Mouse (Mus musculus) testis, adult 2 months (tissue): ENCODE data around the gene Trmo. TPM values are rescaled to one million over a fixed set of nuclear protein-coding genes. Genes with fewer than 3 reads are reported as not detected.

Experiments used
- H3K27ac ChIP-seq: fragments of 200-500 bp; 2 replicates; pipeline ENCODE4 v1.5.1; 2012; ENCODE audit warnings: low read depth, low read length; ENCODE audit not compliant: control insufficient read depth, insufficient read depth
- H3K27me3 ChIP-seq: fragments of 200-500 bp; 2 replicates; pipeline ENCODE4 v1.6.1; 2012; ENCODE audit warnings: mild to moderate bottlenecking, low read length, moderate library complexity; ENCODE audit not compliant: control insufficient read depth, insufficient read depth
- H3K36me3 ChIP-seq: fragments of 200-500 bp; 2 replicates; pipeline ENCODE4 v1.6.1; 2012; ENCODE audit warnings: mild to moderate bottlenecking, low read length; ENCODE audit not compliant: control insufficient read depth, insufficient read depth
- H3K4me1 ChIP-seq: fragments of 200-500 bp; 2 replicates; pipeline ENCODE4 v1.6.1; 2012; ENCODE audit warnings: low read length; ENCODE audit not compliant: control insufficient read depth, insufficient read depth
- H3K4me3 ChIP-seq: fragments of 200-500 bp; 2 replicates; pipeline ENCODE4 v1.5.1; 2012; ENCODE audit warnings: low read depth, mild to moderate bottlenecking, low read length, moderate library complexity, mixed read lengths; ENCODE audit not compliant: control insufficient read depth
- CTCF ChIP-seq: fragments of 200-500 bp; IDR thresholded peaks from 2 replicates; pipeline ENCODE4 v1.5.1; 2012; ENCODE audit warnings: low read depth, mild to moderate bottlenecking, inconsistent platforms, low read length, moderate library complexity; ENCODE audit not compliant: control insufficient read depth, insufficient read depth, insufficient replicate concordance
- POLR2A ChIP-seq: fragments of 200-500 bp; IDR thresholded peaks from 2 replicates; pipeline ENCODE4 v1.6.1; 2012; ENCODE audit warnings: low read depth, mild to moderate bottlenecking, inconsistent platforms, low read length, moderate library complexity; ENCODE audit not compliant: control insufficient read depth
- polyA plus RNA-seq: library from polyadenylated mRNA; depleted of rRNA; stranded (reverse); fragments of >200 nt; gene quantifications from 2 replicates; pipeline ENCODE4 v1.2.3, GENCODE M21; 2012; rRNA removed

The Trmo gene
- polyA plus RNA-seq, result 12.1 and 12.2 TPM in 2 replicates

DNA sequence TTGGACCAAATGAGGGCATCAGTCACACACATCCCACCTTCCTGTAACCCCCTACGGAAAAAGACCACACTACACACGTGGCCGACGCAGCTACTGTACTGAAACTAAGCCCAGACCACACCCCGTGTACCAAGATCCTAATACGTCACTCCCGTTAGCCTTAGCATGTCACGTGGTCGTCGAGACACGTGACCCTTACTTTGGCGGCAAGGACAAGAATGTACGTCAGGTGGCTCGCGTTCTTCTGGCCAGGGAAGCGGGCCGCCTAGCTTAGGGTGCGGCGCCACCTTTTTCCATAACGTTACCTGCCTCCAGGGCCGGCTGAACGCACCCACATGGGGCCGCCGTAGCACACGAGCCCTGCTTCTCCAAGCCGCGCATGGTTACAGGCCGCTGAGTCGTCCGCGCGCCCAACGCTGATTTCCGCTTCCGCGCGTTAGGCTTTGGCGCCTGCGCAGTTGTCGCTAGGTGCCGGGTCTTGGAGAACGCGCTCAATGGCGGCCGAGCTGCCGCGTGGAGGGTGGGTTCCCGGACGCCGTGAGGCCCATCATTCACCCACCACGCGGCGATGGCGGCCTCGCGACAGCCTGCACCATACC lies at the start of gene Trmo:
Trmo (minus strand) TSS at position 425 of the 599 bp plus-strand sequence.
- Histone ChIP-seq H3K27ac (peak within 1 kb of the TSS; percentile 92), H3K27me3 (no peaks in the 10 kb centered on the region), H3K4me1 (no peaks in the 10 kb centered on the region; the same call in 1 of the 2 replicates), H3K4me3 (peak within 1 kb of the TSS; percentile 92), H3K36me3 (no peaks in the 10 kb centered on the region; the same call in 1 of the 2 replicates)
- TF ChIP-seq CTCF (peak; percentile 23; the same call in 1 of the 2 replicates), POLR2A (peak; percentile 89)

DNA sequence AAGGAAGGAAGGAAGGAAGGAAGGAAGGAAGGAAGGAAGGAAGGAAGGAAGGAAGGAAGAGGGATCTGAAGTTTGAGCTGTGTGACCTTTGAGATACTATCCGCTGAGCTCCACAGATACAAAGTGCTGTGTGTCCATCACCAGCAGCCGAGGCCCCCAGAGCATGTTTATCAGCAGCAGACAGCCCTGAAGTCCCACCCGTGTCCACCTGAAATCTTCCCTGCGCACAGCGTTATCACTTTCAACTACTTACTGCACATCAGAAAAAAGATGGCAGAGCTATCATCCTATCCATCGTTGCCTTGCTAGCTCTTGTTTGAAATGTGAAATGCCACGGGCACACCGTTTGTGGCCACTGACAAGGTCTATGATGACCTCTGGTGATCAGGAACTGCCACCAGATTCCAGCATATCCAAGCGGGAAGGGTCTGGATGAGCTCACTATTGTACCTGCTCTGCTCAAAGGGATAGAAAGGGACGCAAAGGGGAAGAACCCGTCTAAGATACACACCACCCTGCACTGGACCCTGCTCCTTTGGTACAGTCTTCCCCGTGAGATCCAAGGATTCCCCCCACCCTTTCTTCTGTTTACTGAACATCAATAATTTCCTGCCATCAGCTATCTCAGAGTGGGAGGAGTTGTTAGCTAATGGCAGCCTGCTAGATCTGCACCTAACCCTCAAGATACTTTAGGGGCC lies 43.3 kb upstream of the Trmo start:
- Histone ChIP-seq H3K27me3 (no peaks in the 10 kb centered on the region), H3K4me3 (no peak overlapping the region), H3K27ac (no peak overlapping the region)

DNA sequence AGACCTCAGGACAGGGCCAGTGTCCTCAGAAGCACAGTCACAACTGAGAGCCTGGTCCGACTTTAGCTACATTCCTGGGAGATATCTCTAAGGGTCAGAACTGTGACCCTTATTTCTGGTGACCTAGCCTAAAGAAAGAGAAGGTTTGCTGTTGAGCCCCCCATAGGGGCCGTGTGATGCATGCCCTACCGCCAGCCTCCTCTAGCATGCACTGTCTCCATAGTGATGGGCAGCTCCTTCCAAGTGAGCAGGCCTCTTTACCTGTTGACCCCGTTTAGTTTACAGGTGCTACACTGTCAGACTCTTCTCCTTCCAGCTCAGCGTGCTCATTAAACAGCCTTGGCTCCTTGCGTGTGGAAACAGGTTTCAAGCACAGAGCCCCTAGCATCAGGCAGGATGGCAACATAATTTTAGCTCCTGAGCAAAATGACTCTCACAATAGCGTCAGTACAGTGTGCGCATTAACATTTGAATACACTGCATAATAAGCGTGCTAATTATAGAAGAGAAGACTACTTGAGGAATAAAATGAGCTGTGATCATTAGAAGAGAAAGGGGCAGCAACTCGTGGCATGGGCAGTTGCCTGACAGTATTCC lies 39.8 kb upstream of the Trmo start:
- TF ChIP-seq POLR2A (no peak), CTCF (no peak)

More for the DNA sequence above, 43.3 kb upstream of the Trmo start:
- Histone ChIP-seq H3K36me3 (no peaks in the 10 kb centered on the region), H3K4me1 (no peaks in the 10 kb centered on the region)
- TF ChIP-seq POLR2A (no peak), CTCF (no peak)

DNA sequence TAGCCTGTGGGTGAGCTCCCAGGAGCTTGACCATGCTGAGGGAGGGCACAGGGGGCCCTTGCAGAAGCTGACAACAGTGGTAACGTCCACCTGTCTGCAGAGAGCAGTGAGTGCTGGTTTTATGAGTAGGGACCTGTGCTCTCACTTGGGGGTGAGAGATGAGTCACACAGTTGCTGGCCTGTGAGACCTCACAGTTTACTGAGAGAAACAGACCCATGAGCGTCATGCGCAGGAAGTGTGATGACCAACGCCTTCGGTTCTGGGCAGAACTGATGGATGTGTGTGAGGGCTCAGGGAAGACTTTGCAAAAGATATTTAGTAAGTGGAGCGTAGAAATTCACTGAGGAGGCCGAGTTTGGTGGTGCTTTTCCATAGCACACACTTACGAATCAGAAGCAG lies 33.4 kb upstream of the Trmo start:
- TF ChIP-seq POLR2A, result no peak
- TF ChIP-seq CTCF, result no peak
- no peaks in the 10 kb centered on the region for H3K4me1 ChIP-seq
- H3K27me3 ChIP-seq, result no peaks in the 10 kb centered on the region
- no peaks in the 10 kb centered on the region for H3K36me3 ChIP-seq
- no peak overlapping the region for H3K27ac ChIP-seq
- no peak overlapping the region for H3K4me3 ChIP-seq

More for the DNA sequence above, 39.8 kb upstream of the Trmo start:
- no peak overlapping the region for H3K27ac ChIP-seq
- H3K4me3 ChIP-seq, result no peak overlapping the region
- no peaks in the 10 kb centered on the region for H3K27me3 ChIP-seq
- no peaks in the 10 kb centered on the region for H3K4me1 ChIP-seq
- no peaks in the 10 kb centered on the region for H3K36me3 ChIP-seq

DNA sequence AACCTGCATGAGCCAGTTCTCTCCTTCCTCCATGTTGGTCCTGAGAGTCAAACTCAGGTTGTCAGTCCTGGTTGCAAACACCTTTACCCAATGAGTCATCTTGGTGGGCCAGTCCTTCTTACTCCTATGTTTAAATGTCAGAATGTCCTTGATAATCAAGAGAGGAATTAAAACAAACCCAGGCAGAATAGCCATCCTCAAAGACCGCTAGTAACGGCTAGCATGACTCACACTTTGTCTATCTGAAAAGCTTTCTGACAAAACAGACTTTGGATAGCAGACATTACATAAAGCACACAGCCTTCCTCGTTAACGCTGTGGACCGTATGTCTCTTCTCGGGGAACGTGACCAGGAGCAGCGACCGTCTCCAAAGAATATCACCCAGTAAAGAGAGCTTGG lies 29.6 kb upstream of the Trmo start:
- no peak for TF ChIP-seq CTCF
- TF ChIP-seq POLR2A, result no peak
- no peak overlapping the region for H3K4me3 ChIP-seq
- H3K36me3 ChIP-seq, result no peaks in the 10 kb centered on the region
- H3K27me3 ChIP-seq, result no peaks in the 10 kb centered on the region
- H3K4me1 ChIP-seq, result no peaks in the 10 kb centered on the region
- no peak overlapping the region for H3K27ac ChIP-seq

DNA sequence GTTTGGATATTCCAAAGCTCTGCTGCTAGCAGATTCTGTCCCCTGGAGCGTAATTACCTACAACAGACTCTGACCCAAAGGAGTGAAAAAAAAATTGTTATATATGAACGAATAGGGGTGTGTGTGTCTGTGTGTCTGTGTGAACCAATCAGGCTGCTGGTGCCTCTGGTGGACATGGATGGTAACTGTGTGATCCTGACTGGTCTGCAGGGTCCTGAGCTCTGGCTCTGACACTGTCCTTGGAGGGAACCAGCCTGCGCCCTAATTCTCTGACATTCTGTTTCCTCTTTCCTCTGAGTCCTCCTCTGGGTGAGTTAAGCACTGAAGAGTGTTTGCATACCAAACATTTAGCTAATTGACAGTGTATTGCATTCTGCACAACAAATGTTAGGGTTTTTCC lies 28.3 kb upstream of the Trmo start:
- Histone ChIP-seq H3K4me3 (no peak overlapping the region), H3K27me3 (no peaks in the 10 kb centered on the region), H3K36me3 (no peaks in the 10 kb centered on the region), H3K4me1 (no peaks in the 10 kb centered on the region), H3K27ac (no peak overlapping the region)
- peak; percentile 14; the same call in 1 of the 2 replicates for TF ChIP-seq CTCF
- no peak for TF ChIP-seq POLR2A

DNA sequence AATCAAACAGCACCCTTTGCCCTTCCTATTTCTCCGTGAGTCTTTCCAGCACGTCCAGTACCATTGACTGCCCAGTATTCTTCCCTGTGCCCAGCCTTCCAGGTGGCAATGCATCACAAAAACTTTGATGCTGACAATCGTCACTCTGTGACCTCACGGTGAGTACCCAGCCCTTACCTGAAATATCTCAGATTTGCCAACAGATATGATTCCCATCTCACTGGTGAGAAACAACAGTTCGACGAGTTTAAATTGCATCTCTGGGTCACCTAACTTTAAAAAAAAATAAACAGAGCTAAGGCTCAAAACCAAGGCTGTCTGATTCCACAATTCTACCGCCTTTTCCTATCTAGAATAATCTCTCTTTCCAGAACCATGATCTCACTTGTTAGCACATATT lies 24.2 kb upstream of the Trmo start, which contains the start of gene Hemgn:
Hemgn (minus strand) TSS at position 101 of the 400 bp plus-strand sequence.
- no peak for TF ChIP-seq CTCF
- no peak; the same call in 1 of the 2 replicates for TF ChIP-seq POLR2A
- H3K27me3 ChIP-seq, result no peaks in the 10 kb centered on the region
- H3K4me1 ChIP-seq, result no peaks in the 10 kb centered on the region
- peak within 1 kb of the TSS; percentile 54; the same call in 1 of the 2 replicates for H3K27ac ChIP-seq
- H3K4me3 ChIP-seq, result peak within 1 kb of the TSS; percentile 76
- H3K36me3 ChIP-seq, result no peaks in the 10 kb centered on the region
